Mouse (Mus musculus) midbrain, postnatal 0 days (tissue): Measurements from ENCODE around the gene Tbccd1. TPM values are rescaled to one million over a fixed set of nuclear protein-coding genes. Genes with fewer than 3 reads are reported as not detected.

Experiments used
- ATAC-seq: fragments of 200-750 bp; cut with Nextera tagmentation; 2 replicates; pipeline ENCODE4 v1.8.0; 2017; ENCODE audit warnings: moderate number of reproducible peaks, mild to moderate bottlenecking, moderate TSS enrichment, moderate library complexity; ENCODE audit not compliant: low FRiP score
- DNase-seq: peaks from one replicate; pipeline ENCODE4 v3.0.0-alpha.2; 2015; ENCODE audit warnings: low spot score
- H3K27ac ChIP-seq: fragments of 300-500 bp; sonication (generic); 2 replicates; pipeline ENCODE4 v1.5.1; 2014; ENCODE audit warnings: low read depth, mild to moderate bottlenecking, low read length, mixed read lengths
- H3K27me3 ChIP-seq: fragments of 300-500 bp; sonication (generic); 2 replicates; pipeline ENCODE4 v1.6.1; 2014; ENCODE audit warnings: low read length, control low read depth, mixed read lengths; ENCODE audit not compliant: insufficient read depth
- H3K36me3 ChIP-seq: fragments of 300-500 bp; sonication (generic); 2 replicates; pipeline ENCODE4 v1.6.1; 2014; ENCODE audit warnings: low read length, control low read depth, mixed read lengths; ENCODE audit not compliant: insufficient read depth
- H3K4me1 ChIP-seq: fragments of 300-500 bp; sonication (generic); 2 replicates; pipeline ENCODE4 v1.6.1; 2014; ENCODE audit warnings: mild to moderate bottlenecking, control low read depth, antibody characterized with exemption, low read length, mixed read lengths; ENCODE audit not compliant: insufficient read depth
- H3K4me2 ChIP-seq: fragments of 300-500 bp; sonication (generic); 2 replicates; pipeline ENCODE4 v1.6.1; 2014; ENCODE audit warnings: low read depth, mild to moderate bottlenecking, low read length, mixed read lengths; ENCODE audit not compliant: poor library complexity, severe bottlenecking
- H3K4me3 ChIP-seq: fragments of 300-500 bp; sonication (generic); 2 replicates; pipeline ENCODE4 v1.5.1; 2014; ENCODE audit warnings: low read depth, mild to moderate bottlenecking, low read length, moderate library complexity
- H3K9ac ChIP-seq: fragments of 300-500 bp; sonication (generic); replicated peaks from 2 replicates; pipeline ENCODE4 v1.6.1; 2014; ENCODE audit warnings: mild to moderate bottlenecking, low read length, moderate library complexity, mixed read lengths; ENCODE audit not compliant: poor library complexity, severe bottlenecking
- H3K9me3 ChIP-seq: fragments of 300-500 bp; sonication (generic); 2 replicates; pipeline ENCODE4 v1.6.1; 2016; ENCODE audit warnings: low read length, control low read depth
- CTCF ChIP-seq: IDR thresholded peaks from 2 replicates; pipeline ENCODE4 v1.5.1; 2016; ENCODE audit warnings: antibody characterized with exemption, mild to moderate bottlenecking
- WGBS: fragments of 180-500 bp; shearing (Covaris S2); extraction: QIAGEN DNeasy Blood & Tissue Kit; methylation state at CpG from one replicate; pipeline ENCODE4 v1.1.7; 2014; 5-methylcytosine and 5-hydroxymethylcytosine counted together
- polyA plus RNA-seq: library from polyadenylated mRNA; unstranded; fragments of >200 nt; fragmentation: Nextera tagmentation; extraction: Ambion mirVana; gene quantifications from 2 replicates; pipeline ENCODE4 v1.2.1, GENCODE M21; 2015
- total RNA-seq: library from RNA; depleted of rRNA; stranded (reverse); fragments of >200 nt; gene quantifications from 2 replicates; pipeline ENCODE4 v1.2.3, GENCODE M21; 2014; rRNA removed

Tbccd1 gene
- total and polyA plus RNA-seq, 2 experiments from 2014 or later: 15.9 to 19.1 TPM

DNA sequence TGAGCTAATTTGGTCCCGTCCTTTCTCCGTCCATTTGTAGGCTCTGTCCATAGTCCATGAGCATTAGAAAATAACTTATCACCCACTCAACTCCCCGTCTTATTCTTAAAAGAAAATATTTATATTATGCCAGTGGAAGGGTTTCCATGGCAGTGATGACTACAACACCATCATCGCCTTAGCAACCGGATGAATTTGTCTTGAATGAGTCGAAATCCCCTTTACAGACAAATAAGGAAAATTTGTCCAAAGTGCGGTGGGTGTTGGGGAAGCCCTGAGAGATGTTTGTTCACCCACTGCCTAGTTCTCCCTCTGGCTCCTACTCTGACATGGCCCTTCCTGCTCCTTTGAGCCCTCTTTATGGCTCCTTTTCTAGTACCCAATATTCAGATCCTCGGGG, 88.8 kb downstream of the Tbccd1 start:
- Histone ChIP-seq H3K9me3 (no peaks in the 10 kb centered on the region), H3K9ac (no peak overlapping the region), H3K27me3 (no peaks in the 10 kb centered on the region), H3K36me3 (no peaks in the 10 kb centered on the region), H3K4me3 (no peak overlapping the region), H3K4me1 (no peaks in the 10 kb centered on the region), H3K4me2 (no peak overlapping the region), H3K27ac (no peak overlapping the region)
- no peak for TF ChIP-seq CTCF
- DNase-seq (no peak), ATAC-seq (no peak)
- 74% methylated on average over 8 of the region's 8 CpGs for WGBS

DNA sequence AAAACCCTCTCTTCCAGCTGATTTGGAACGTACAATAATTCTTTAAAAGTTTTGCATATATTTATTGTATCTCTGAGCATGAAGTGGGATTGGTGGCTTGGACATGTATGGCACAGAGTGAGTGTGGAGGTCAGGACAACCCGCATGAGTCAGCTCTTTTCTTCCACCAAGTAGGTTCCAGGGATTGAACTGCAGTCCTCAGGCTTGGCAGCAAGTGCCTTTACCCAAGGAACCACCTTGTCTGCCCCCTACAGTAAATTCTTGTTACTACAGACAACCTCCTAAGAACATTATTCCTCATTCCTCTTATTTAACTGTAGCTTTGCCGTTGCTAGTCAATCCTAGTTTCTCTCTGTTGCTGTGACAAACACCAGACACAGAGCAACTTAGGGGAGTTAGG, 90.1 kb downstream of the Tbccd1 start:
- WGBS: 97% methylated on average over 3 of the region's 3 CpGs
- no peak for TF ChIP-seq CTCF
- ATAC-seq (no peak), DNase-seq (no peak)
- Histone ChIP-seq H3K36me3 (no peaks in the 10 kb centered on the region), H3K4me3 (no peak overlapping the region), H3K27me3 (no peaks in the 10 kb centered on the region), H3K9me3 (no peaks in the 10 kb centered on the region), H3K4me2 (no peak overlapping the region), H3K27ac (no peak overlapping the region), H3K9ac (no peak overlapping the region), H3K4me1 (no peaks in the 10 kb centered on the region)

GRCm38 (mm10) chr16:22766738-22767211, 90.7 kb downstream of the Tbccd1 start:
- Histone ChIP-seq H3K4me1 (no peaks in the 10 kb centered on the region), H3K9ac (no peak overlapping the region), H3K9me3 (no peaks in the 10 kb centered on the region), H3K36me3 (no peaks in the 10 kb centered on the region), H3K4me2 (0 out of 2 replicates have a peak overlapping the region, but pooled peaks have one; percentile 0), H3K27ac (no peak overlapping the region), H3K4me3 (no peak overlapping the region), H3K27me3 (no peaks in the 10 kb centered on the region)
- ATAC-seq: no peak
- no peak for TF ChIP-seq CTCF
- DNase-seq: no peak
- 77% methylated on average over 16 of the region's 16 CpGs for WGBS

DNA sequence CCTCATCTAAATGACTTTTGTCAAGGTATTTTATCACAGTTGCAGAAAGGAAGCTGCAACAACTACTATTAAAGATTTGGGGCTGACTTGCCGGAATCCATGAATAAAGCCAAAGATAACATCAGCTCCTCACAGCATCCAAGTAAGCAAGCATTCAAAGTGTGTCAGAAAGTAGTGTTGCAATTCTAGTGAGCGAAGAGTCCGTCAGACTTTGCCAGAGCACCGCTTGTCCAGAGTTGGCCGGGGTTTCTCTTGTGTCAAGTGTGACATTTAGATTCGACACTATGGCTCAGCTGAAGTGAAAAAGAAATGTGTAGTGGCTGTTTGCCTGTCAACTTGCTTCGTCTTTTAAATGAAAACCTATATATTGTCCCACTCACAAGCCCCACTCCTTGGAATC, 91.9 kb downstream of the Tbccd1 start:
- DNase-seq (no peak), ATAC-seq (no peak)
- H3K9me3 ChIP-seq: peaks cover 3% of the 10 kb centered on the region; the same call in 1 of the 2 replicates
- H3K4me1 ChIP-seq: no peaks in the 10 kb centered on the region
- 88% methylated on average over 7 of the region's 7 CpGs for WGBS
- no peak for TF ChIP-seq CTCF
- H3K36me3 ChIP-seq: no peaks in the 10 kb centered on the region
- no peaks in the 10 kb centered on the region for H3K27me3 ChIP-seq
- H3K4me3 ChIP-seq: no peak overlapping the region
- H3K27ac ChIP-seq: no peak overlapping the region
- H3K9ac ChIP-seq: no peak overlapping the region
- H3K4me2 ChIP-seq: no peak overlapping the region

Other genes with a start within 250 kb of the Tbccd1 start
- gene Dgkg, start 200.4 kb downstream of the Tbccd1 start, total RNA-seq: 6.2 and 8.2 TPM in 2 replicates
- 5.4 and 5.5 TPM in 2 replicates for gene Dgkg, start 200.4 kb downstream of the Tbccd1 start, polyA plus RNA-seq
- not detected in 2 replicates for gene Crygs, start 46.1 kb downstream of the Tbccd1 start, total RNA-seq
- 0.45 TPM in 1 of 2 replicates, not detected in the other for gene Crygs, start 46.1 kb downstream of the Tbccd1 start, polyA plus RNA-seq
- gene Dnajb11, start 176 bp upstream of the Tbccd1 start, total RNA-seq: 58.7 and 63.0 TPM in 2 replicates
- gene Dnajb11, start 176 bp upstream of the Tbccd1 start, polyA plus RNA-seq: 88.4 and 89.9 TPM in 2 replicates
- gene Ahsg, start 33.6 kb upstream of the Tbccd1 start, total RNA-seq: 0.14 TPM in 1 of 2 replicates, not detected in the other
- 0.36 TPM in 1 of 2 replicates, not detected in the other for gene Ahsg, start 33.6 kb upstream of the Tbccd1 start, polyA plus RNA-seq
- gene Fetub, start 60.7 kb upstream of the Tbccd1 start, total RNA-seq: not detected in 2 replicates
- 0.33 TPM in 1 of 2 replicates, not detected in the other for gene Fetub, start 60.7 kb upstream of the Tbccd1 start, polyA plus RNA-seq
- gene Hrg, start 93.4 kb upstream of the Tbccd1 start, total RNA-seq: not detected in 2 replicates
- not detected in 2 replicates for gene Hrg, start 93.4 kb upstream of the Tbccd1 start, polyA plus RNA-seq
- gene Kng2, start 171.8 kb upstream of the Tbccd1 start, total RNA-seq: not detected in 2 replicates
- not detected in 2 replicates for gene Kng2, start 171.8 kb upstream of the Tbccd1 start, polyA plus RNA-seq
- not detected in 2 replicates for gene Kng1, start 200.2 kb upstream of the Tbccd1 start, total RNA-seq
- gene Kng1, start 200.2 kb upstream of the Tbccd1 start, polyA plus RNA-seq: not detected in 2 replicates
- 647 and 778 TPM in 2 replicates for gene Eif4a2, start 249.8 kb upstream of the Tbccd1 start, total RNA-seq
- gene Eif4a2, start 249.8 kb upstream of the Tbccd1 start, polyA plus RNA-seq: 291 and 295 TPM in 2 replicates